Mouse (Mus musculus) brain, embryonic 18.5 days (tissue): ENCODE results near the gene Slamf6.

ENCODE experiments used
- DNase-seq: peaks from one replicate; pipeline ENCODE4 v3.0.0-alpha.2; 2012; ENCODE audit warnings: low read depth, low spot score

Slamf6 gene

DNA sequence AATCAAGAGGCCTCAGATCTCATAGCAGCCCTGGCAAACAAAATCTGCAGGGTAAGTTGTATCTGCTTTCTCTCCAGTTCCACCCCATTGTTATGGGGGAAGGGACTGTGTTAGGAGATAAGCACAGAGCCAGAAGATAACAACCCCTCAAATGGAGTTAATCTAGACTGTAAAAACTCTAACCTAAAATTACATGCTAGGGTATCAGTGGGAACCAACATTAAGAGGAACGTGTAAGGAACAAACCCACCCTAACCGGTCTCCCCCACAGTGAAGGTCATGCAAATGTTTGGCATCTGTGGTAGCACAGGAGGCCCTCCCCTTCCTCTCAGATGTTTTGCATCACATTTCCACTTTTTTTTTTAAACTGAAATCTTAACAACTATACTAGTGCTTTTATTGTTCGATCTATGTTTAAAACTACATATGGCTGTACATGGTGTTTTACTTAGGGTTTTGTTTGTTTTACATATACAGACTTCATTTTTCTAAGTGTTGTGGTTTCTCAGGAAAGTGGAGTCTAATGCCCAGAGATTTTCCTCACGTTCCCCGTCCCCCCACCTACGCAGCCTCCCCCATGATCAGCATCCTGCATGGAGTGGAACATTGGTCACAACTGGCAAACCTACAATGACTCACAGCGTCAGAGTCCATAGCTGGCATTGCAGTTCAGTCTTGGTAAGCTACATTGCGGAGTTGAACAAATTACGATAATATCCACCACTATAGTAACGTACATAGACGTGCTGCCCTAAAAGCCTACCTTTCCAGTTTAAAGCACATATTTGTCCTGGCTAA is 77.8 kb downstream of the Slamf6 start:
- no peak for DNase-seq

DNA sequence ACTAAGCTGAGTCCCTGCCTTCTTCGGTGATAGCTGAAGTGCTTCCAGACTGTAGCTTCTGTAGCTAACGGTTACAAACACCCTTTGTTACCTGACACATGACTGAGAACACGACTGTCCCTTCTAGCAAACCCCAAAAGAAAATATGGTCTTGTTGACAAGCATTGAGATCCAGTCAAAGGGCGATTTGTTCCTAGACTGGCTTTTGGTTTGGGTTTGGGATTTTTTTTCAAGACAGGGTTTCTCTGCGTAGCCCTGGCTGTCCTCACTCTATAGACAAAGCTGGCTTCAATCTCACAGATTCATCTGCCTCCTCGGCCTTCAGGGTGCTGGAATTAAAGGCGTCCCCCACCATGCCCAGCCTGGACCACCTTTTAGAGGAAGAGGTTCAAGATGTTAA is 79.4 kb downstream of the Slamf6 start:
- no peak for DNase-seq

DNA sequence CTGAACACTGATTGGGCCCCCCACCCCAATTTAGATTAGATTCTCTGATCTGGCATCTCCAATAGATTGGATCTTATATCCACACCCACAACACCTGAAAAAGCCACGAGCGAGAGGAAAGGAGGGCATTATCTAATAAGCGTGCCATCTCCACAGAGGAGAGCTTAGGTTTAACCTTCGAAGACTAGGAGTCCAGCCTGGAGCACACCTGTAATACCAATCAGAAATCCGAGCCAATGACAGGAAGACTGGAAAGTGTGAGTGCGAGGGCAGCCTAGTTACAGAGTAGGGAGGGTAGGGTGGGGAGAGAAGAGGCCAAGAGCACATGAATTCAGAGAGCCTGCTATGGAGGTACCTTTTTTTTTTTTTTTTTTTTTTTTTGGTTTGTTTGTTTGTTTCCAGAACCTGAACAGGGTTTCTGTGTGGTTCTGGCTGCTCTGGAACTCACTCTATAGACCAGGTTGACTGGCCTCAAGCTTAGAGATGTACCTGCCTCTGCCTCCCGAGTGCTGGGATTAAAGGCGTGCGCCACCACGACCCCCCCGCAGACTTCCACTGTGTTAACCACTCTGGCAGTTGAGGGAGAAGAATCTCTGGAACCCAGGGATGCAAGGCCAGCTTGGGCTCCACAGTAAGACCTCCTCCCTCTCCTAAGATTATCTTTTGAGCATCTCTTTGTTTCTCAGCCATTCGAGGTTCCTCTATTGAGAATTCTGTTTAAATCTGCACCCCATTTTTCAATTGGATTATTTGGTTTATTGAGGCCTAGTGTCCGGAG is 81.7 kb downstream of the Slamf6 start:
- no peak for DNase-seq

DNA sequence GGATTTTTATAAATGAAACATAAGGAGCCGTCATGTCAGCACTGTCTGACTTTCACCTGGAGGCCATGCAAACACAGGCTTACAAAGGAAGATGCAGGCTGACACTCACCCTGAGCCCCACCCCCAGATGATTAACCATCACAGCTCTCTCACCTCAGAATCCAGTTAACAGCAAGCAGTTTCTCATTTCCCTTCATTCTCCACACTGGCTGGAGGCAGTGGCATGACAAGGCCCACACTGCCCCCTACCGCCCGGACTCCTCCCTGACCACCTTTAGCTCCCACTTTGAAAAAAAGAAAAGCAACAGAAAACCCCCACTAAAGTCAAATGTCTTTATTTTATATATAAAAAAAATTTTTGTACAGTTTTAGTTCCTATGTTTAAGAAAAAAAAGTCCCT is 83.3 kb downstream of the Slamf6 start:
- DNase-seq = no peak

DNA sequence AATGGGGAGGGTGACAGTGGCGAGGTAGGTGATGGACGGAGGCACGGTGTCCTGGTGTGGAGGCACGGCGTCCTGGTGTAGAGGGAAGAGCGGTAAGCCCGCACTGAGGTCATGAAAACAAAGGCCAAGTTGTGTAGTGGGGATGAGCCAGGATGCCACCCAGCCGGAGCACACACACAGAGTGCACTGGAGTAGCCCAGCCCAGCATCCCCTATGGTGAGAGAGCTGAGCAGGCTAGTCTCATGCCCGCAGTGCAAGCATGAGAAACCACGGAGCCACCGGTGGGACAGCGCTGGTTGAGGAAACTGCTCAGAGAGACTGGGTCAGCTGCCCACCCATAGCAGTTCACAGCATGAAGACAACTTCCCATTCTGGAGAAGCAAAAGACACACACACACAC is 84.3 kb downstream of the Slamf6 start:
- no peak for DNase-seq
